Mouse (Mus musculus) WW6 (cell line): ENCODE results near the gene Ank2.

Experiments
- DNase-seq: peaks from one replicate; pipeline ENCODE4 v3.0.0-alpha.2; 2013; ENCODE audit warnings: low read depth, low spot score

Ank2 gene

DNA sequence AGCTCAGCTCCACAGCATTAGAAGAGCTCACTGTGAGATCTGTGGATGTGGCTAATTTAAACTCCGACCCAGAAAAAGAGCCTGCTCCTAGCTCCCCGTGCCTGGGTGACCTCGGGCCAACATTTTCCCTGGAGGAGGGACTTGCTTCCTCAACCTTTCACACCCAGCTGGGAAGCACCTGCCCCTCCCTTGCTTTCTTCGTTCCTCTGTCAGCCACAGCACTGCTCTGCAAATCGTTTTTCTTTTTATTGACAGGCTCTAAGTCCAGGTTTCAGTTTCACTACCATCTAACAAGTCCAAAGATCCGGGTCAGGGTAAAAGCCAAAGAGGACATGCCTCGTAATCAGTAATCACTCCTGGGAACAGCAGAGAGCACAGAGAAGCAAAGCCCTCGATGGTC lies 375.8 kb downstream of the Ank2 start:
- DNase-seq = no peak

DNA sequence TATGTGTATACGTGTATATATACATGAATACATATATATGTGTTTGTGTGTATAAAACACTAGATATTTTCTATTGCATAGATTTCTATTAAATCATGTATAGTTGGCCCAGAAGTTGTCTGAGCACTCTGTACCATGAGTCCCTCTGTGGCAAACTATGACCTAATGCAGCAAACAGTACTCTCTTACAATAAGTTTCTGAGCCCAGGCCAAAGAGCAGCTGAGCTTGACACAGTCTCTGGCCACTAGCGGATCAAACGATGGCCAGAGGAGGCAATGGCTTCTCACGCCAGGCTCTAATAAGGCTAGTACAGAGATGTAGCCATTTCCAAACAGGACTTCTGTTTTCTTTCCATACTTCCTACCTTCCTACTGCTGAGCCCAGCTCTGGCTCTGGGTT lies 380.4 kb downstream of the Ank2 start:
- DNase-seq = no peak

- DNase-seq = no peak
Observed at GRCm38 (mm10) chr3:127116226-127116625, 382.9 kb downstream of the Ank2 start.

DNA sequence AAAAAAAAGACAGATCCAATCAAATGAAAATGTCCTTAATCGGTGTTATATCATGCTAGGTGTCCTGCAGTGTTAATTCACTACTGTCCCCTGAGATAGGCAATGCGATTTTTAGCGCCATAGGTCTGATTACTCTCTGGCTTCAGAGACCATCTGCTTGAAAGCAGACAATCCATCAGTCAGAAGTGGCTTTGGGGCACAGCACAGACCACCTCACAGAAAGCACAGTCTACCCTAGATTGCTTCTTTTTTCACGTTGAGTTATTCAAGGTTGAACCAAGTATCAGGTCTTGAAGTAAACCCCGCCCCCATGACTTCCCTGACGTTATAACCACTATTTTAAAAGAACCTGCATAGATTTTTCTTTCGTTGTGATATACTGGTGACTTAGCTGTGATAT lies 385.9 kb downstream of the Ank2 start:
- no peak for DNase-seq

GRCm38 (mm10) chr3:127109413-127109812 lies 389.7 kb downstream of the Ank2 start:
- DNase-seq = no peak

- DNase-seq = no peak
Observed at GRCm38 (mm10) chr3:127108481-127108880, 390.7 kb downstream of the Ank2 start.

DNA sequence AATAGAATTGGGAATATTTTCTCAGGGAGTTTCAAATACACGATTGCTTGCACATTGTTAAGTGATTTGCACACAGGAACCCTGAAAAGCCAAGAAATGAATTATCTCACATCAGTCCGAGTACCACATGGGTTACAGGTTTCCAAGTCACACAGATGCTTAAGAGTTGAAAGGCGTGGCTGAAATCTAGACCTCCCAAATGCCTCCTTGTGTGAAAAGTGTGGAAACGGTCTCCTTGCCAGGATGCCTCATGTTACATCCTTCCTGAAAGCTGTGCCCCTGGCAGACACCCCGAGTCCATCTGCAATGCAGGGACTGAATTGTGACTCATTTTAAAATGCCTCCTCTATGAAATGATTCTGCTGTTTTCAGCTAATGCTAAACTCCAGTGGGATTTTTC lies 391.9 kb downstream of the Ank2 start:
- DNase-seq = no peak

DNA sequence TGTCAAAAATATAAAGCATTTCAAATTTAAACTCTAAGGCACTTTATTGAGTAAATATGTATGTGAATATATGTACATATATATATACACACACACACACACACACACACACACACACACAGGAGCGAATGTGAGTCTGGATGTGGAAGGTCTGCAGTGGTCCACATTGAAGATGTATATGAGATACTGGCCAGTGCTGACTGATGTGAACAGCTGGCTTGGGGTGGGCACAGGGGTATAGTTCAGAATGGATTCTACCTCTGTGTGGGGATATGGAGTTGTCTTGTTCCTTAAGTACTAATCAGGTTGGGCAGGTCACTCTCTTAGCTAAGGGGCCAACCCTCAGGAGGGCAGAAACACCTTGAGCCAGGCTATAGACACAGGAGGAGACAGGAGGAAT lies 397.8 kb downstream of the Ank2 start:
- DNase-seq = no peak

DNA sequence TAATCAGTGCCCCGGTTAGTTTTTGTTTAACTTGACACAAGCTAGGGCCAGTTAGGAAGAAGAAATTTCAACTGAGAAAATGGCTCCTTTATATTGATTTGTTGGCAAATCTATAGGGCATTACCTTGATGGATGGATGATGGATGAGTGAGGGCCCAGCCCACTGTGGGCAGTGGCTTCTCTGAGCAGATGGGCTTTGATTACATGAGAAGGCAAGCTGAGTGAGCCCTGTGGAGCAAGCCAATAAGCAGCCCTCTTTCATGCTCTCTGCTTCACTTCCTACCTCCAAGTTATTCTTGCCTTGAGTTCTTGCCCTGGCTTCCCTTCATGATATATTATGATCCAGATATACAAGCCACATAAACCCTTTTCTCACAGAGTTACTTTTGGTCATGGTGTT lies 401.4 kb downstream of the Ank2 start:
- no peak for DNase-seq

DNA sequence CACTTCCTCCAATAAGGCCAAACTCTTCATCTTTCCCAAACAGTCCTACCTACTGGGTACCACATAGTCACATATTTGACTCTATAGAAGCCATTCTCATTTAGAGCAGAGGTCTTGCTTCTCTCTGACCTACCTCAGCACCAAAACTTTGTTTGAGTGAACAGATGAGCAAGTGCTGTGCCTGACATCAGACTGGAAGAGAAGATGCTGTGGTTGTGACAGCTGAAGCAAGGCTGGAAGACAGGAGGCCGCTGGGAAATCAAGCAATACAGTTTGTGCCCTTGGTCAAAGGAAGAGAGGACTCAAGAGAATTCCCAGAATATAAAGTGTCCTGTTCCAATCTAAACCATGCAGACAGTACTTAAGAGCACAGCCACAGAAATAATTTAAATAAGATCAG lies 402.0 kb downstream of the Ank2 start:
- DNase-seq = no peak

GRCm38 (mm10) chr3:127093631-127094030 lies 405.5 kb downstream of the Ank2 start:
- DNase-seq = no peak

- DNase-seq = no peak
Observed at GRCm38 (mm10) chr3:127087574-127087973, 411.6 kb downstream of the Ank2 start.

DNA sequence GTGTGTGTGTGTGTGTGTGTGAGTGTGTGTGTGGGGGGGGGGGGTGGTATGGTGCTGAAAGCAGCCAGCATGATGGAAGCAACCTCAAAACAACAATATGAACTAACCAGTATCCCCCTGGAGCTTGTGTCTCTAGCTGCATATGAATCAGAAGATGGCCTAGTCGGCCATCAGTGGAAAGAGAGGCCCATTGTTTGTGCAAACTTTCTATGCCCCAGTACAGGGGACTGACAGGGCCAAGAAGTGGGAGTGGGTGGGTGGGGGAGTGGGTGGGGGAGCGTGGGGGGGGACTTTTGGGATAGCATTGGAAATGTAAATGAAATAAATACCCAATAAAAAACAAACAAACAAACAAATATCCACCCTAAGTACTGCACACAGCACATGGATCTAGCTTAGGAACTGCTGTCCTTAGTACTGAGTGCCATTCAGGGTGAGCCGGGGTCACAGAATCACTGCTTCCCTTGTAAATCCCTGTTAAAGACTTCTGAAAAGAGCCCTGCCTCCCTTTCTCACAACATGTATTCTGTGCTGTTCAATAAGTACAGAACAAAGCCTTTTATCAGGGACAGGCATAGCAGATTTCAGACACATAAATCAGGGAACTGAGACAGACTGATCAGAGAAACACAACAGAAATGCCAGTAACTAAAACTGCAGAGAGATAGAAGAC lies 412.2 kb downstream of the Ank2 start:
- no peak for DNase-seq

- no peak for DNase-seq
Observed at GRCm38 (mm10) chr3:127077369-127077768, 421.8 kb downstream of the Ank2 start.

- DNase-seq = no peak
Observed at GRCm38 (mm10) chr3:127075531-127076280, 423.4 kb downstream of the Ank2 start.

GRCm38 (mm10) chr3:127071471-127071870 lies 427.7 kb downstream of the Ank2 start:
- DNase-seq = no peak

DNA sequence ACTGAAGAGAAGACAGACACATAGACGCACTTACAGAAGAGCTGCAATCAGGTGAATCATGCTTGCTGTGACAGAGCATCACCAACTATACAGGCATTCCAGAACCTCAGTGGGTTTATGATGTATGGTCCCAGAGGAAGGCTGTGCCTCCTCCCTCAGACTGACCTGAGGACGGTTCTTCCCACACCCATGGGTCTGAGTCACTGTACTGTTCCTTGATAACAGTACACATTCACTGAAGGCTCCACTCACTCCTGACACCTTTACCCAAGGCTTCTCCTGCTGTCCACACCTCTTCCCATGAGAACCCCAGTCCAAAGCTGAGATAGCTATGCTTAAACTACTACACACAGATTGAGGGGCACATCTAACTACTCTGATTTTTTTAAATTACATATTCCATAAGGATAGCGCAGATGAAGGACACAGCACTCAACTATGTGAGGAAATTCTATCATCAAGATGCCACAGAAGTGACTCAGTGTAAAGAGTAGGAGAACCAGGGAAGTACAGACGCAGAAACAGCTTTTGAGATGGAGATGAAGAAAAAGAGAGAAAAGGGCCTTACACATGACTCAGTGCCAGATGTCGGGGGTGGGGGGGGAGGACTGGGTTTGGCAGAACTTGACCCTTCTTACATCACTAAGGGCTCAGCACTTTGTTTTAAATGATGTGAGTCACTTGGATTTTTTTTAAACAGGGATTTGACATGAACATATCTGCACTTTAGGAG lies 435.3 kb downstream of the Ank2 start:
- no peak for DNase-seq

DNA sequence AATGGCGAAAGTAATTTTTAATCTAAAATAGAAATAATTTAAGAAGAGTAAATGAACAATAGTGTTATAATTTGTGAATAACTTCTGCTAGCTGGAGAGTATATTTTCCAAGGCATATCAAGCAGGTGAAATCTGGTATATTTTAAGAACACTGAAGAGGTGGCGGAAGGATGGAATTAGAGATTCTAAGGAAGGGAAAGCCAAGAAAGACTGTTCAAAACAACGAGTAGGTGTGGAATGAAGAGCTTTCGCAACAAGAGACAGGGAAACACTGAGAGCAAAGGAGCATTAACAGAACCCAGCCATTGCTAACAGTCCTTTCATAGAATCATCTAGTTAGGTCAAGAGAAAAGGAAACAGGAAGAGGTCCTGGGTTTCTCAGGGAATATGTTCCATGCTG lies 439.5 kb downstream of the Ank2 start:
- no peak for DNase-seq

DNA sequence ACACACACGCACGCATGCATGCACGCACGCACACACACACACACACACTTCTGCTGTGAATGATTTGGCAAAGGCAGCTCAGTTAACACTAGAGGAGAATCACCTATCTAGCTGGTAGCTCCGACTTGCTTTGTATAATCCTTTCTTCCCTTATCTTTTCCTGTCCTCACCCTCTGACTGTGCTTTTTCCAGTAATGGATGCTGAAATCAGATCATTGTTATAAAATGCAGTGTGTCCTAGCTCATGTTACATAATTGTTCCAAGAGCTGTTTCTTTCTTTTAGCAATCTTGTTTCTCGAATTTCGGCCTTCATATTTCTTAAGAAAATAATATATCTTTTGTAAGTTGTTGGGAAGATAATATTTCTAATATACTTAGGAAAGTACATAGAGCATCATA lies 457.9 kb downstream of the Ank2 start:
- no peak for DNase-seq

DNA sequence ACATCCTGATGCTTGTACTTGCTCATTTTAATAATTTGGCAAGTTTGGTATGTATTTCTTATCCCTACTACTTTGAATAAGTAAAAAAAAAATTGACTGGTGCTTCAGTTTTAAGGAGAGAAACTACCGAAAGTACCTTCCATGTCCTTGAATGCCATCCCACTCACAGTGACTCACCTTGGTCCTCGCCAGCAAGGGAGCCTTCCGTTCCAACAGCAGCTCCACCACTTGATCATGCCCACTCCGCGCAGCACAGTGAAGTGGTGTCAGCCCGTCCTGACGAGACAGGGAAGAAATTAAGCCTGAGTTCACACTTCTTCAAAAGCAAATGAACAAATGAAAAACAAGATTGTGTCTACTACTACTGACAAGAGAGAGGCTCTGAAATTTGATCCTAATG lies 460.6 kb downstream of the Ank2 start:
- no peak for DNase-seq

- DNase-seq = no peak
Observed at GRCm38 (mm10) chr3:127036118-127036517, 463.0 kb downstream of the Ank2 start.

GRCm38 (mm10) chr3:127035540-127035939 lies 463.6 kb downstream of the Ank2 start:
- no peak for DNase-seq

- no peak for DNase-seq
Observed at GRCm38 (mm10) chr3:127034983-127035382, 464.2 kb downstream of the Ank2 start.
